Mouse (Mus musculus) heart, adult 2 months (tissue): ENCODE measurements at regions not wholly inside any gene's neighbourhood (a gene's known extent, or its start where the extent isn't known, plus 50 kb on each side); places are given as distances from the start of the nearest gene placed in this dataset.

ENCODE experiments used
- DNase-seq, 2 experiments: peaks; one replicate each; pipeline ENCODE4 v3.0.0; 2021
- H3K27ac ChIP-seq: fragments of 200-600 bp; 2 replicates; pipeline ENCODE4 v1.8.1; 2022
- H3K27me3 ChIP-seq: fragments of 200-500 bp; 2 replicates; pipeline ENCODE4 v1.6.1; 2012; ENCODE audit warnings: mild to moderate bottlenecking, low read length, inconsistent platforms, mixed read lengths; ENCODE audit not compliant: control insufficient read depth, insufficient read depth
- H3K36me3 ChIP-seq: fragments of 200-500 bp; 2 replicates; pipeline ENCODE4 v1.6.1; 2012; ENCODE audit warnings: low read length, inconsistent platforms; ENCODE audit not compliant: control insufficient read depth, insufficient read depth
- H3K4me1 ChIP-seq: fragments of 200-500 bp; 2 replicates; pipeline ENCODE4 v1.6.1; 2011; ENCODE audit warnings: low read length; ENCODE audit not compliant: control insufficient read depth, insufficient read depth
- H3K4me3 ChIP-seq: fragments of 200-600 bp; 2 replicates; pipeline ENCODE4 v1.8.1; 2022
- H3K79me2 ChIP-seq: fragments of 200-500 bp; replicated peaks from 2 replicates; pipeline ENCODE4 v1.6.1; 2012; ENCODE audit warnings: mild to moderate bottlenecking, inconsistent platforms, low read length, moderate library complexity, mixed read lengths; ENCODE audit not compliant: control insufficient read depth, insufficient read depth
- H3K9ac ChIP-seq: fragments of 200-500 bp; 2 replicates; pipeline ENCODE4 v1.6.1; 2012; ENCODE audit warnings: low read depth, mild to moderate bottlenecking, control low read depth, inconsistent platforms, low read length, mixed read lengths
- CTCF ChIP-seq: fragments of 200-600 bp; IDR thresholded peaks from 2 replicates; pipeline ENCODE4 v1.8.1; 2022; ENCODE audit warnings: antibody characterized with exemption, mild to moderate bottlenecking, moderate library complexity
- EP300 ChIP-seq: fragments of 200-500 bp; IDR thresholded peaks from 2 replicates; pipeline ENCODE4 v1.6.1; 2011; ENCODE audit warnings: low read depth, low read length, control low read depth; ENCODE audit not compliant: insufficient read depth
- POLR2A ChIP-seq: fragments of 200-500 bp; IDR thresholded peaks from 2 replicates; pipeline ENCODE4 v1.6.1; 2011; ENCODE audit warnings: mild to moderate bottlenecking, low read depth, low read length, control low read depth; ENCODE audit not compliant: insufficient read depth
- WGBS: fragments of 180-500 bp; shearing (Covaris S2); methylation state at CpG from one replicate; pipeline ENCODE4 v1.1.7; 2018; 5-methylcytosine and 5-hydroxymethylcytosine counted together
- intact Hi-C: fragments of 180-260 bp; cut with DNase I; formaldehyde crosslinking; loops from one replicate; pipeline ENCODE4 v1.15.1; 2025

DNA sequence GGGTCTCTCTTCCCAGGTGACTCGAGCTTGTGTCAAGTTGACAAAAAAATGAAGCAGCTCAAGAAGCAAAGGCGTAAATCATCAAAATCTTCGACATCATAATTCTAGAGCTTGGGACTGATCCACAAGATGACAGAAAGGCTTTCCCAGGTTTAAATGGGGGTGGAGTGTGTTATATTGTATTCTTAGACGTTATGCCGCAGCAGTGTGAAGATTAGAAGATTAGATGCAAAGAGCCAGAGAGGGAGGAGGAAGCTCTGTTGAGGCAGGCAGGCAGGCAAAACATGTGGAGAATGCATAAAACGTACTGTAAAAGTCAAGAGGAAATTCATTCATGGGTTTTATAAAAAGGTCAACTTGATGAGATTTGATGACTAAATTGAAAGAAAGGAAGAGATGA, 708.7 kb upstream of the Tmpo start:
- H3K79me2 ChIP-seq, result no peaks in the 10 kb centered on the region
- H3K9ac ChIP-seq, result no peak overlapping the region
- no peak for DNase-seq
- TF ChIP-seq POLR2A, result no peak
- TF ChIP-seq EP300, result no peak
- no peak for TF ChIP-seq CTCF
- H3K27me3 ChIP-seq, result no peaks in the 10 kb centered on the region
- WGBS, result 63% methylated on average over 6 of the region's 6 CpGs
- H3K36me3 ChIP-seq, result no peaks in the 10 kb centered on the region
- H3K4me3 ChIP-seq, result no peak overlapping the region
- intact Hi-C loops, result no loop called here
- H3K27ac ChIP-seq, result no peak overlapping the region
- no peaks in the 10 kb centered on the region for H3K4me1 ChIP-seq

GRCm38 (mm10) chr10:91888537-91888936, 707.4 kb upstream of the Tmpo start:
- Histone ChIP-seq H3K79me2 (no peaks in the 10 kb centered on the region), H3K4me1 (no peaks in the 10 kb centered on the region), H3K4me3 (no peak overlapping the region), H3K9ac (no peak overlapping the region), H3K27ac (no peak overlapping the region), H3K36me3 (no peaks in the 10 kb centered on the region), H3K27me3 (no peaks in the 10 kb centered on the region)
- 45% methylated on average over 4 of the region's 4 CpGs for WGBS
- intact Hi-C loops, result no loop called here
- no peak for TF ChIP-seq POLR2A
- no peak for TF ChIP-seq CTCF
- no peak for TF ChIP-seq EP300
- peak in 1 of 2 experiments; percentile 14 for DNase-seq

GRCm38 (mm10) chr10:91883155-91883554, 702.0 kb upstream of the Tmpo start:
- H3K9ac ChIP-seq, result no peak overlapping the region
- DNase-seq, result no peak
- H3K36me3 ChIP-seq, result no peaks in the 10 kb centered on the region
- TF ChIP-seq EP300 (no peak), POLR2A (no peak), CTCF (peak; percentile 45)
- no peaks in the 10 kb centered on the region for H3K4me1 ChIP-seq
- 62% methylated on average over 5 of the region's 5 CpGs for WGBS
- no peaks in the 10 kb centered on the region for H3K79me2 ChIP-seq
- H3K4me3 ChIP-seq, result no peak overlapping the region
- no peak overlapping the region for H3K27ac ChIP-seq
- H3K27me3 ChIP-seq, result no peaks in the 10 kb centered on the region
- intact Hi-C loops, result no loop called here

- Histone ChIP-seq H3K27me3 (no peaks in the 10 kb centered on the region), H3K4me1 (no peaks in the 10 kb centered on the region), H3K79me2 (no peaks in the 10 kb centered on the region), H3K9ac (no peak overlapping the region), H3K36me3 (no peaks in the 10 kb centered on the region), H3K4me3 (no peak overlapping the region), H3K27ac (no peak overlapping the region)
- DNase-seq, result no peak
- intact Hi-C loops, result no loop called here
- WGBS, result 85% methylated on average over 4 of the region's 4 CpGs
- no peak for TF ChIP-seq CTCF
- TF ChIP-seq EP300, result no peak
- no peak for TF ChIP-seq POLR2A
Observed at GRCm38 (mm10) chr10:91882481-91882880, 701.4 kb upstream of the Tmpo start.

- H3K4me1 ChIP-seq, result no peaks in the 10 kb centered on the region
- no peaks in the 10 kb centered on the region for H3K79me2 ChIP-seq
- H3K27ac ChIP-seq, result no peak overlapping the region
- no peak for TF ChIP-seq POLR2A
- no peak for TF ChIP-seq EP300
- TF ChIP-seq CTCF, result no peak
- no peaks in the 10 kb centered on the region for H3K27me3 ChIP-seq
- no peak overlapping the region for H3K9ac ChIP-seq
- no peak overlapping the region for H3K4me3 ChIP-seq
- no peaks in the 10 kb centered on the region for H3K36me3 ChIP-seq
- no peak for DNase-seq
- intact Hi-C loops, result no loop called here
- WGBS, result 48% methylated on average over 9 of the region's 9 CpGs
Observed at GRCm38 (mm10) chr10:91881521-91882228, 700.6 kb upstream of the Tmpo start.

GRCm38 (mm10) chr10:91875450-91875849, 694.3 kb upstream of the Tmpo start:
- 77% methylated on average over 3 of the region's 3 CpGs for WGBS
- intact Hi-C loops, result no loop called here

More at GRCm38 (mm10) chr10:91875450-91875849, 694.3 kb upstream of the Tmpo start:
- no peak for DNase-seq
- no peaks in the 10 kb centered on the region for H3K27me3 ChIP-seq
- H3K4me1 ChIP-seq, result no peaks in the 10 kb centered on the region
- no peak overlapping the region for H3K9ac ChIP-seq
- no peak overlapping the region for H3K4me3 ChIP-seq
- TF ChIP-seq EP300, result no peak
- no peak for TF ChIP-seq POLR2A
- H3K27ac ChIP-seq, result no peak overlapping the region
- H3K79me2 ChIP-seq, result no peaks in the 10 kb centered on the region
- H3K36me3 ChIP-seq, result no peaks in the 10 kb centered on the region; the same call in 1 of the 2 replicates
